Mouse (Mus musculus) forebrain, embryonic 11.5 days (tissue): Measurements from ENCODE around the gene Glcci1. TPM values are rescaled to one million over a fixed set of nuclear protein-coding genes. Genes with fewer than 3 reads are reported as not detected.
A peak's percentile ranks its signal among the peaks of the same experiment; 100 is the strongest.

Experiments used
- ATAC-seq: fragments of 200-750 bp; cut with Nextera tagmentation; replicated peaks from 2 replicates; pipeline ENCODE4 v1.8.0; 2017; ENCODE audit warnings: moderate TSS enrichment; ENCODE audit not compliant: low FRiP score
- DNase-seq: peaks from one replicate; pipeline ENCODE4 v3.0.0-alpha.2; 2017; ENCODE audit warnings: low spot score
- H3K27ac ChIP-seq: fragments of 300-500 bp; sonication (generic); 2 replicates; pipeline ENCODE4 v1.5.1; 2014; ENCODE audit warnings: low read depth, low read length
- H3K27me3 ChIP-seq: fragments of 300-500 bp; sonication (generic); 2 replicates; pipeline ENCODE4 v1.6.1; 2014; ENCODE audit warnings: mild to moderate bottlenecking, low read length, mixed read lengths; ENCODE audit not compliant: control insufficient read depth, insufficient read depth
- H3K36me3 ChIP-seq: fragments of 300-500 bp; sonication (generic); 2 replicates; pipeline ENCODE4 v1.6.1; 2014; ENCODE audit warnings: mild to moderate bottlenecking, low read length, moderate library complexity, mixed read lengths; ENCODE audit not compliant: control insufficient read depth, insufficient read depth
- H3K4me1 ChIP-seq: fragments of 300-500 bp; sonication (generic); replicated peaks from 2 replicates; pipeline ENCODE4 v1.6.1; 2014; ENCODE audit warnings: low read length, mixed read lengths; ENCODE audit not compliant: control insufficient read depth, insufficient read depth
- H3K4me2 ChIP-seq: fragments of 300-500 bp; sonication (generic); 2 replicates; pipeline ENCODE4 v1.6.1; 2014; ENCODE audit warnings: low read depth, mild to moderate bottlenecking, low read length, moderate library complexity, mixed read lengths; ENCODE audit not compliant: severe bottlenecking
- H3K4me3 ChIP-seq: fragments of 300-500 bp; sonication (generic); 2 replicates; pipeline ENCODE4 v1.5.1; 2014; ENCODE audit warnings: low read depth, low read length
- H3K9ac ChIP-seq: fragments of 300-500 bp; sonication (generic); 2 replicates; pipeline ENCODE4 v1.6.1; 2014; ENCODE audit warnings: low read length
- H3K9me3 ChIP-seq: fragments of 300-500 bp; sonication (generic); 2 replicates; pipeline ENCODE4 v1.6.1; 2016; ENCODE audit warnings: low read length, mixed read lengths; ENCODE audit not compliant: control insufficient read depth
- WGBS: fragments of 180-500 bp; shearing (Covaris S2); extraction: QIAGEN DNeasy Blood & Tissue Kit; methylation state at CpG from one replicate; pipeline ENCODE4 v1.1.7; 2014; 5-methylcytosine and 5-hydroxymethylcytosine counted together
- polyA plus RNA-seq: library from polyadenylated mRNA; unstranded; fragments of >200 nt; fragmentation: Nextera tagmentation; extraction: Ambion mirVana; gene quantifications from 2 replicates; pipeline ENCODE4 v1.2.1, GENCODE M21; 2014

Glcci1 gene
- 16.8 and 20.5 TPM in 2 replicates for polyA plus RNA-seq

DNA sequence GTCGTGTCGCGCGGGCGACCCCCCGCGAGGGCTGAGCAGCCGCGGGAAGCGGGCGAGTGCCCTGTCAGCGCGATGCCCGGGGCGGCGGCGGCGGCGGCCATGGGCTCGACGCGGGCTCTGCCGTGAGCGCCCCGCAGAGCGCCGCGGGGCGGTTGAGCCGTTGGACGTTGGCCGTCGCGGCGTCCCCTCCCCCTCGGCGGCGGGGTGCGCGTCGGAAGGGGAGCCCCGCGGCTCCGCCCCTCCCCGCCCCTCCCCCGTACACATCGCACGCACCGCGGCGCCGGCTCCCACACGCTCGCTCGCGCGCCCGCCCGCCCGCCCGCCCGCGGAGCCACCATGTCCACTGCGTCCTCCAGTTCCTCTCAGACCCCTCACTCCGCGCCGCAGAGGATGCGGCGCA, at the start of gene Glcci1:
Glcci1 (plus strand) TSS at position 50 of the 400 bp plus-strand sequence.
- ATAC-seq (peak; percentile 78), DNase-seq (peak; percentile 90)
- H3K27me3 ChIP-seq: no peaks in the 10 kb centered on the region
- peak within 1 kb of the TSS; percentile 65 for H3K4me2 ChIP-seq
- under 1% methylated on average over 35 of the region's 69 CpGs for WGBS
- no peaks in the 10 kb centered on the region for H3K9me3 ChIP-seq
- H3K36me3 ChIP-seq: no peaks in the 10 kb centered on the region
- peak within 1 kb of the TSS; percentile 92 for H3K9ac ChIP-seq
- H3K4me3 ChIP-seq: peak within 1 kb of the TSS; percentile 91
- H3K27ac ChIP-seq: peak within 1 kb of the TSS; percentile 98
- H3K4me1 ChIP-seq: peaks cover 2% of the 10 kb centered on the region; the same call in 1 of the 2 replicates

DNA sequence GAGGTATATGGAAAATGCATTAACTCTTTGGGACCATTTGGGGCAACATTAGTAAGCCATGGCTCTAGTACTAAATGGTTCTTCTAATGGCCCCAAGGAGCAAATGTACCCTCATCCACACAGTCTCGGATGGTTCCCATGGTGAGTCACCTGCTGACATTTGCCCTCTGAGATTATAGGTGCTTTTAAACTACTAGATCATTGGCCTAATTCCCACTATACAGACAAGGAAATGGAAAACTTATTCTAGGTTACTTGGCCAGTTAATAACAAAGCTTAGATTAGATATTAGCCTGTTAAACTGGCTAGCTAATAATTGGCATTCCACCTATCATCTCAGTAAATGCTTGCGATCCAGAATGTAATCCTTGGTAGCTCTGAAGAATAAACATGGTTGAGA, 47.0 kb upstream of the Glcci1 start:
- H3K4me1 ChIP-seq: no peaks in the 10 kb centered on the region
- DNase-seq: no peak
- H3K4me2 ChIP-seq: no peak overlapping the region
- 93% methylated on average over 2 of the region's 2 CpGs for WGBS
- no peak overlapping the region for H3K9ac ChIP-seq
- ATAC-seq: no peak
- no peak overlapping the region for H3K27ac ChIP-seq
- no peaks in the 10 kb centered on the region for H3K9me3 ChIP-seq
- no peak overlapping the region for H3K4me3 ChIP-seq
- H3K27me3 ChIP-seq: no peaks in the 10 kb centered on the region
- H3K36me3 ChIP-seq: no peaks in the 10 kb centered on the region

- no peak for ATAC-seq
- Histone ChIP-seq H3K9me3 (no peaks in the 10 kb centered on the region), H3K36me3 (no peaks in the 10 kb centered on the region), H3K27me3 (no peaks in the 10 kb centered on the region), H3K4me2 (no peak overlapping the region), H3K4me1 (no peaks in the 10 kb centered on the region), H3K27ac (no peak overlapping the region), H3K9ac (no peak overlapping the region), H3K4me3 (no peak overlapping the region)
- no peak for DNase-seq
- WGBS: 85% methylated on average over 1 of the region's 1 CpGs
These were observed 44.0 kb upstream of the Glcci1 start for GRCm38 (mm10) chr6:8465388-8465787.

- DNase-seq (no peak), ATAC-seq (no peak)
- 87% methylated on average over 5 of the region's 5 CpGs for WGBS
- H3K4me3 ChIP-seq: no peak overlapping the region
- H3K9me3 ChIP-seq: no peaks in the 10 kb centered on the region
- H3K36me3 ChIP-seq: no peaks in the 10 kb centered on the region
- no peaks in the 10 kb centered on the region for H3K4me1 ChIP-seq
- no peak overlapping the region for H3K4me2 ChIP-seq
- no peak overlapping the region for H3K27ac ChIP-seq
- no peak overlapping the region for H3K9ac ChIP-seq
- no peaks in the 10 kb centered on the region for H3K27me3 ChIP-seq
These were observed 43.4 kb upstream of the Glcci1 start for GRCm38 (mm10) chr6:8465985-8466384.

- 24% methylated on average over 10 of the region's 10 CpGs for WGBS
- no peak overlapping the region for H3K4me3 ChIP-seq
- no peak overlapping the region for H3K4me2 ChIP-seq
- H3K27ac ChIP-seq: no peak overlapping the region
- H3K9ac ChIP-seq: no peak overlapping the region
- no peaks in the 10 kb centered on the region for H3K36me3 ChIP-seq
- no peaks in the 10 kb centered on the region for H3K9me3 ChIP-seq
- no peak for DNase-seq
- no peaks in the 10 kb centered on the region for H3K27me3 ChIP-seq
- H3K4me1 ChIP-seq: no peaks in the 10 kb centered on the region
- peak; percentile 70 for ATAC-seq
These were observed 41.6 kb upstream of the Glcci1 start for GRCm38 (mm10) chr6:8467667-8468337.

DNA sequence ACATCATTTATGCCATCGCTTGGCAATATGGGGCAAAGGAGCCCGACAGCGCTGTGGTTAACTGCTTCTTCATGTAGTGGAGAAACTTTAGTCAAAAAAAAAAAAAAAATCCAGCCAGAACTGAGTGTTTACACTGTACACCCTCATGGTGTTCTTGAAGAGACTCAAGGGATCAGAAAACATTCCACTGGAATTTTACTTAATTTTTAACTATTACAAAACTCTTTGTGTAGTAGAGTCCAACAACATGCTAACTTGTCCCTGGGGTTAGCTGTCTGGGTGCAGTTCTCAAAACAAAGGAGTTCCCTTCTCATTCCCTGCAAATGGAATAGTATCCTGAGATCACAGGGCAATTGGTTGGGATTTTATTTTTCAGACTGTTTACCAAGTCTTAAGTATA, 39.5 kb upstream of the Glcci1 start:
- Histone ChIP-seq H3K27me3 (no peaks in the 10 kb centered on the region), H3K9me3 (no peaks in the 10 kb centered on the region), H3K4me1 (no peaks in the 10 kb centered on the region), H3K36me3 (no peaks in the 10 kb centered on the region), H3K4me3 (no peak overlapping the region), H3K9ac (no peak overlapping the region), H3K27ac (no peak overlapping the region), H3K4me2 (no peak overlapping the region)
- ATAC-seq: no peak
- no peak for DNase-seq
- 95% methylated on average over 3 of the region's 3 CpGs for WGBS

DNA sequence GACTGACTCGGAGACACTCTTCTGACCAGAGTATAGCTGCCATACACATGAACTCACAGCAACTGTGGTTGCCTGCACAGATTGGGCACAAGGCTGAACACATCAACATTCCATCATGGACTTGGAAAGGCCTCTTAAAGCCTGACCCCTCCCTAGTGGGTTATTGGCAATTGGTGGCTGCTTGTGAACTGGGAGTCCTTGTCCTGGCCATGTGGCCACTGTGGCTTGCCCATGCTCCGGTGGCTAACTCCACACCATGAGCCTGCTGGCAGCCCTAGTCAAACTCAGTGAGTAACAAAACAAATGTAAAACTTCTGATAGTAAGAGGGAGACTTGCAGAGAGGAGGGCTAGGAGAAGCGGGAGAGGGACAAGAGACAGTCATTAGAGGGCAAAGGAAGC, 37.3 kb upstream of the Glcci1 start:
- H3K4me2 ChIP-seq: no peak overlapping the region
- no peaks in the 10 kb centered on the region for H3K27me3 ChIP-seq
- no peak overlapping the region for H3K27ac ChIP-seq
- H3K36me3 ChIP-seq: no peaks in the 10 kb centered on the region
- WGBS: 83% methylated on average over 3 of the region's 3 CpGs
- no peaks in the 10 kb centered on the region for H3K4me1 ChIP-seq
- DNase-seq (no peak), ATAC-seq (no peak)
- no peaks in the 10 kb centered on the region for H3K9me3 ChIP-seq
- H3K4me3 ChIP-seq: no peak overlapping the region
- H3K9ac ChIP-seq: no peak overlapping the region

- H3K4me3 ChIP-seq: no peak overlapping the region
- no peaks in the 10 kb centered on the region for H3K4me1 ChIP-seq
- DNase-seq: no peak
- no peak overlapping the region for H3K9ac ChIP-seq
- no peak overlapping the region for H3K4me2 ChIP-seq
- H3K27ac ChIP-seq: no peak overlapping the region
- no peaks in the 10 kb centered on the region for H3K36me3 ChIP-seq
- H3K9me3 ChIP-seq: no peaks in the 10 kb centered on the region
- H3K27me3 ChIP-seq: no peaks in the 10 kb centered on the region
- no peak for ATAC-seq
- WGBS: 87% methylated on average over 5 of the region's 5 CpGs
These were observed 36.5 kb upstream of the Glcci1 start for GRCm38 (mm10) chr6:8472915-8473314.

- no peak overlapping the region for H3K4me3 ChIP-seq
- no peaks in the 10 kb centered on the region for H3K27me3 ChIP-seq
- no peaks in the 10 kb centered on the region for H3K4me1 ChIP-seq
- DNase-seq (no peak), ATAC-seq (no peak)
- WGBS: 71% methylated on average over 5 of the region's 5 CpGs
- no peak overlapping the region for H3K9ac ChIP-seq
- H3K9me3 ChIP-seq: no peaks in the 10 kb centered on the region
- H3K27ac ChIP-seq: no peak overlapping the region
- H3K4me2 ChIP-seq: no peak overlapping the region
- no peaks in the 10 kb centered on the region for H3K36me3 ChIP-seq
These were observed 35.9 kb upstream of the Glcci1 start for GRCm38 (mm10) chr6:8473498-8473897.
